8 mouse cellular contexts compared by ENCODE assay signal in the genomic region with DNA sequence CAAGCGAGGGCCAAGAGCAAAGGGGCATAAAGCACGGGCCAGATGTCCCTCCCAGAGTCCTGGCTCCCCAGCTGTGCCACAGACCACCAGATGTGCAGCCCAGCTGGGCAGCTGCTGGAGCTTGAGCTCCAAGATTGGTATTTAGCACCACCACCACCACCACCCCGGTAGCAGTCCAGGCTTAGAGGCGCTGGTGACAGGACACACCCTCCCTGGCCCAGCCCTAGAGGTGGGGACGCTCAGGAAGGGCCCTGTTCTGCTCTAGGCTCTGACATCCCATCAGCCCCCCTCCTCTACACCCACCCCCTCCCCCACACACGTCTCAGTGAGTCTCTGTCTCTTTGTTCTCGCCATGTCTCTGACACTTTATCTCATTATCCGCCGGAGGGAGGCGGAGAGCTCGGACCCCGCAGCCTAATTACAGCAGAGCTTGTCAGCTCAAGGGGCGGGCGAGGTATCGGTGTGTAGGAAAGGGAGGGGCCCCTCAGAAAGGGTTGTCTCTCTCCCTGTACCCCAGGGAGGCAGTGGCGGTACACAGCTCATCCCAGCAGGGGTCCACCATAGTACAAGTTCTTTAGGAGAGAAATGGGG. TPM values are rescaled to one million over a fixed set of nuclear protein-coding genes. Genes with fewer than 3 reads are reported as not detected.
A peak's percentile ranks its signal among the peaks of the same experiment; 100 is the strongest.
DNase-seq lines count a peak whose midpoint lies in the region; ATAC-seq and TF ChIP-seq lines count a peak whose summit lies in the region.

No protein-coding gene starts in this region.

- H3K4me3 ChIP-seq in heart, embryonic 10.5 days = peak overlapping the region; percentile 63
- H3K4me3 ChIP-seq in bone marrow macrophage, adult 2 months (ENCODE audit: insufficient read depth, low read length) = peak overlapping the region; percentile 49
- no peak overlapping the region for H3K4me3 ChIP-seq in hindbrain, postnatal 0 days (ENCODE audit: low read length)
- H3K4me3 ChIP-seq in myocyte = peak overlapping the region; percentile 71
- H3K4me3 ChIP-seq in thymus, adult 2 months (ENCODE audit: control insufficient read depth, insufficient read depth, low read length) = no peak overlapping the region

- ATAC-seq in hindbrain, postnatal 0 days = no peak

- H3K4me1 ChIP-seq in heart, embryonic 10.5 days = peaks cover 91% of the 10 kb centered on the region
- H3K4me1 ChIP-seq in bone marrow macrophage, adult 2 months (ENCODE audit: control insufficient read depth, insufficient read depth, low read length) = peaks cover 12% of the 10 kb centered on the region
- H3K4me1 ChIP-seq in hindbrain, postnatal 0 days (ENCODE audit: insufficient read depth, low read length) = peaks cover 48% of the 10 kb centered on the region
- H3K4me1 ChIP-seq in thymus, adult 2 months (replicated peaks; ENCODE audit: control insufficient read depth, insufficient read depth, low read length) = peaks cover 38% of the 10 kb centered on the region

- H3K27ac ChIP-seq in heart, embryonic 10.5 days = peak overlapping the region; percentile 49; the same call in 1 of the 2 replicates
- H3K27ac ChIP-seq in bone marrow macrophage, adult 2 months (ENCODE audit: insufficient read depth, low read depth, low read length) = no peak overlapping the region
- H3K27ac ChIP-seq in hindbrain, postnatal 0 days = peak overlapping the region; percentile 1; the same call in 1 of the 2 replicates
- no peak overlapping the region for H3K27ac ChIP-seq in thymus, adult 2 months (ENCODE audit: control insufficient read depth, insufficient read depth, low read length)

- no peaks in the 10 kb centered on the region for H3K79me2 ChIP-seq in myocyte (ENCODE audit: control insufficient read depth, insufficient read depth)

- no peak for TF ChIP-seq POLR2A in bone marrow macrophage, adult 2 months (IDR thresholded peaks at IDR 0.05; ENCODE audit: borderline replicate concordance, low read depth, low read length)
- TF ChIP-seq POLR2A in myocyte (IDR thresholded peaks at IDR 0.05; ENCODE audit: insufficient read length, low read depth) = no peak
- TF ChIP-seq POLR2A in thymus, adult 2 months (IDR thresholded peaks at IDR 0.05; ENCODE audit: control insufficient read depth, extremely low read depth, insufficient read depth, low read length, poor library complexity) = no peak

- H3K4me2 ChIP-seq in hindbrain, postnatal 0 days (ENCODE audit: low read depth, low read length) = peak overlapping the region; percentile 86
- peak overlapping the region; percentile 100 for H3K4me2 ChIP-seq in myocyte (ENCODE audit: low read depth)

- no peak overlapping the region for H3K9ac ChIP-seq in hindbrain, postnatal 0 days (replicated peaks; ENCODE audit: low read length)

- no peaks in the 10 kb centered on the region for H3K9me3 ChIP-seq in heart, embryonic 10.5 days
- no peaks in the 10 kb centered on the region for H3K9me3 ChIP-seq in hindbrain, postnatal 0 days (ENCODE audit: low read length)

- H3K36me3 ChIP-seq in heart, embryonic 10.5 days = peaks cover 18% of the 10 kb centered on the region
- peaks cover 5% of the 10 kb centered on the region for H3K36me3 ChIP-seq in hindbrain, postnatal 0 days (ENCODE audit: insufficient read depth, low read length)
- peaks cover 17% of the 10 kb centered on the region for H3K36me3 ChIP-seq in myocyte (ENCODE audit: control insufficient read depth, insufficient read depth)
- H3K36me3 ChIP-seq in thymus, adult 2 months (ENCODE audit: control insufficient read depth, insufficient read depth, low read length) = no peaks in the 10 kb centered on the region

- H3K27me3 ChIP-seq in heart, embryonic 10.5 days (ENCODE audit: insufficient read depth, poor library complexity, severe bottlenecking) = peaks cover 96% of the 10 kb centered on the region
- no peaks in the 10 kb centered on the region for H3K27me3 ChIP-seq in hindbrain, postnatal 0 days (ENCODE audit: insufficient read depth, low read length)
- no peaks in the 10 kb centered on the region for H3K27me3 ChIP-seq in myocyte (ENCODE audit: control insufficient read depth, insufficient read depth, insufficient read length)
- peaks cover 5% of the 10 kb centered on the region; the same call in 1 of the 2 replicates for H3K27me3 ChIP-seq in thymus, adult 2 months (ENCODE audit: control insufficient read depth, insufficient read depth, low read length)

- no peak overlapping the region for H3ac ChIP-seq in myocyte (ENCODE audit: control insufficient read depth, insufficient read length)

- 1% methylated on average over 16 of the region's 16 CpGs for WGBS in heart, embryonic 10.5 days
- 2% methylated on average over 16 of the region's 16 CpGs for WGBS in hindbrain, postnatal 0 days
- WGBS in thymus, adult 2 months = 3% methylated on average over 16 of the region's 16 CpGs

- no peak for DNase-seq in heart, embryonic 10.5 days (ENCODE audit: low spot score)
- no peak for DNase-seq in heart, postnatal 4 days
- peak; percentile 41 for DNase-seq in hindbrain, postnatal 0 days (ENCODE audit: low spot score)
- DNase-seq in spleen, postnatal 4 days (ENCODE audit: low spot score in 2 of 2) = no peak
- no peak for DNase-seq in thymus, adult 2 months
- no peak for DNase-seq in layer of hippocampus, postnatal 10 days (ENCODE audit: low spot score in 2 of 2)

- TF ChIP-seq CTCF in bone marrow macrophage, adult 2 months (IDR thresholded peaks at IDR 0.05; ENCODE audit: low read depth, low read length) = no peak
- no peak for TF ChIP-seq CTCF in hindbrain, postnatal 0 days (IDR thresholded peaks at IDR 0.05; ENCODE audit: low read depth)
- no peak for TF ChIP-seq CTCF in thymus, adult 2 months (IDR thresholded peaks at IDR 0.05; ENCODE audit: borderline replicate concordance, control insufficient read depth, extremely low read depth, insufficient read depth, low read length, poor library complexity)

TF ChIP-seq in myocyte, 11 proteins besides CTCF, POLR2A, EP300 and RAD21:
- peak in 1 of 3 experiments; percentile 34 for TF ChIP-seq MYOD1 (IDR thresholded peaks at IDR 0.05; ENCODE audit: control insufficient read depth in 1 of 3, insufficient read length in 2 of 3, low read depth in 2 of 3)
- TF ChIP-seq MAX (IDR thresholded peaks at IDR 0.05; ENCODE audit: low read depth) = no peak
- TF ChIP-seq REST (IDR thresholded peaks at IDR 0.05; ENCODE audit: insufficient read depth, insufficient read length) = no peak
- TF ChIP-seq MYOG (IDR thresholded peaks at IDR 0.05; ENCODE audit: control insufficient read depth in 1 of 3, insufficient read depth in 1 of 3, insufficient read length in 2 of 3, low read depth in 2 of 3) = peak in 1 of 3 experiments; percentile 19
- peak; percentile 50 for TF ChIP-seq POLR2AphosphoS2 (IDR thresholded peaks at IDR 0.05; ENCODE audit: insufficient read length, low read depth)
TF ChIP-seq in myocyte: peak in this region for 3.

RNA-seq across cellular contexts. Expression of gene Ndufa4l2, which starts 1.2 kb away (rescaled TPM):
- 7.8 and 9.0 TPM in 2 replicates for polyA plus RNA-seq in heart, embryonic 10.5 days (2016; fragmentation: Nextera tagmentation; extraction: Ambion mirVana)
- 10 to 100 TPM; 34.2 to 34.9 TPM for total RNA-seq in heart, postnatal 4 days (2021)
- polyA plus RNA-seq in bone marrow macrophage, adult 2 months (2012; ENCODE audit: insufficient read depth, insufficient read length, missing spikeins) = not detected in 2 replicates
- 11.0 and 21.9 TPM in 2 replicates for total RNA-seq in hindbrain, postnatal 0 days (2014; rRNA removed)
- 16.7 and 17.4 TPM in 2 replicates for polyA plus RNA-seq in hindbrain, postnatal 0 days (2015; fragmentation: Nextera tagmentation; extraction: Ambion mirVana)
- 2.9 TPM for polyA plus RNA-seq in myocyte (2012; fragmentation: generic; extraction: Trizol)
- 6.2 and 13.5 TPM in 2 replicates for polyA plus RNA-seq in thymus, adult 2 months (2012; rRNA removed)
- 1 to 10 TPM; 6.8 to 7.9 TPM for total RNA-seq in layer of hippocampus, postnatal 10 days (2021)

RNA-seq across cellular contexts. Expression of gene Shmt2, which starts 8.6 kb away (rescaled TPM):
- polyA plus RNA-seq in heart, embryonic 10.5 days (2016; fragmentation: Nextera tagmentation; extraction: Ambion mirVana) = 101 and 126 TPM in 2 replicates
- total RNA-seq in heart, postnatal 4 days (2021) = 10 to 100 TPM; 43.7 to 45.1 TPM
- polyA plus RNA-seq in bone marrow macrophage, adult 2 months (2012; ENCODE audit: insufficient read depth, insufficient read length, missing spikeins) = 21.0 and 22.8 TPM in 2 replicates
- total RNA-seq in hindbrain, postnatal 0 days (2014; rRNA removed) = 66.1 and 91.1 TPM in 2 replicates
- 49.7 and 49.9 TPM in 2 replicates for polyA plus RNA-seq in hindbrain, postnatal 0 days (2015; fragmentation: Nextera tagmentation; extraction: Ambion mirVana)
- 535 TPM for polyA plus RNA-seq in myocyte (2012; fragmentation: generic; extraction: Trizol)
- polyA plus RNA-seq in thymus, adult 2 months (2012; rRNA removed) = 171 and 198 TPM in 2 replicates
- 10 to 100 TPM; 36.2 to 36.3 TPM for total RNA-seq in layer of hippocampus, postnatal 10 days (2021)

RNA-seq across cellular contexts. Expression of gene Stac3, which starts 12.1 kb away (rescaled TPM):
- 0.22 and 0.84 TPM in 2 replicates for polyA plus RNA-seq in heart, embryonic 10.5 days (2016; fragmentation: Nextera tagmentation; extraction: Ambion mirVana)
- 1 to 10 TPM; 1.8 to 1.9 TPM for total RNA-seq in heart, postnatal 4 days (2021)
- polyA plus RNA-seq in bone marrow macrophage, adult 2 months (2012; ENCODE audit: insufficient read depth, insufficient read length, missing spikeins) = 1.5 and 2.7 TPM in 2 replicates
- total RNA-seq in hindbrain, postnatal 0 days (2014; rRNA removed) = 0.68 and 3.7 TPM in 2 replicates
- 1.4 and 1.7 TPM in 2 replicates for polyA plus RNA-seq in hindbrain, postnatal 0 days (2015; fragmentation: Nextera tagmentation; extraction: Ambion mirVana)
- 125 TPM for polyA plus RNA-seq in myocyte (2012; fragmentation: generic; extraction: Trizol)
- 2.2 and 3.9 TPM in 2 replicates for polyA plus RNA-seq in thymus, adult 2 months (2012; rRNA removed)
- total RNA-seq in layer of hippocampus, postnatal 10 days (2021) = 1 to 10 TPM; 3.5 to 5.3 TPM

RNA-seq across cellular contexts. Expression of gene Nxph4, which starts 20.8 kb away (rescaled TPM):
- polyA plus RNA-seq in heart, embryonic 10.5 days (2016; fragmentation: Nextera tagmentation; extraction: Ambion mirVana) = 0.16 and 0.33 TPM in 2 replicates
- total RNA-seq in heart, postnatal 4 days (2021) = under 1 TPM; 0.83 to 0.97 TPM
- polyA plus RNA-seq in bone marrow macrophage, adult 2 months (2012; ENCODE audit: insufficient read depth, insufficient read length, missing spikeins) = not detected in 2 replicates
- total RNA-seq in hindbrain, postnatal 0 days (2014; rRNA removed) = 26.0 and 33.5 TPM in 2 replicates
- polyA plus RNA-seq in hindbrain, postnatal 0 days (2015; fragmentation: Nextera tagmentation; extraction: Ambion mirVana) = 134 and 146 TPM in 2 replicates
- 3.9 TPM for polyA plus RNA-seq in myocyte (2012; fragmentation: generic; extraction: Trizol)
- 0.06 and 0.20 TPM in 2 replicates for polyA plus RNA-seq in thymus, adult 2 months (2012; rRNA removed)
- total RNA-seq in layer of hippocampus, postnatal 10 days (2021) = 1 to 10 TPM; 5.2 to 6.5 TPM

Comparison
In these comparisons a context has a peak if more than half of its experiments do, and no peak if none do; other contexts are left out.
1. H3K27ac ChIP-seq: peak in heart, embryonic 10.5 days (single experiment) and hindbrain, postnatal 0 days (single experiment); none in bone marrow macrophage, adult 2 months (single experiment) and thymus, adult 2 months (single experiment).
2. H3K4me3 ChIP-seq: peak in heart, embryonic 10.5 days (single experiment), bone marrow macrophage, adult 2 months (single experiment) and myocyte (single experiment); none in hindbrain, postnatal 0 days (single experiment) and thymus, adult 2 months (single experiment).
3. RNA of gene Stac3, which starts 12.1 kb away (polyA plus RNA-seq): 125 TPM in myocyte (single experiment); 2.2 to 3.9 TPM in thymus, adult 2 months, 1.5 to 2.7 TPM in bone marrow macrophage, adult 2 months, 1.4 to 1.7 TPM in hindbrain, postnatal 0 days and 0.22 to 0.84 TPM in heart, embryonic 10.5 days; every median in the first group is over 10 times any median in the second.